Mouse (Mus musculus) cerebellum, adult 8-10 months (tissue): ENCODE data around the gene Rnaset2b.
"Not testable (repeated sequence)": the region's sequence is repeated elsewhere in the genome, so short reads cannot be mapped to it uniquely, and the experiment has no call there.

Experiments
- DNase-seq: peaks from one replicate; pipeline ENCODE4 v3.0.0; 2022

The Rnaset2b gene

GRCm38 (mm10) chr17:6970334-6970733 is at the start of gene Rnaset2b:
Rnaset2b (plus strand) TSS chr17:6970634.
- DNase-seq, result not testable (repeated sequence)

GRCm38 (mm10) chr17:6931625-6932024 is 38.8 kb upstream of the Rnaset2b start:
- DNase-seq, result not testable (repeated sequence)

DNA sequence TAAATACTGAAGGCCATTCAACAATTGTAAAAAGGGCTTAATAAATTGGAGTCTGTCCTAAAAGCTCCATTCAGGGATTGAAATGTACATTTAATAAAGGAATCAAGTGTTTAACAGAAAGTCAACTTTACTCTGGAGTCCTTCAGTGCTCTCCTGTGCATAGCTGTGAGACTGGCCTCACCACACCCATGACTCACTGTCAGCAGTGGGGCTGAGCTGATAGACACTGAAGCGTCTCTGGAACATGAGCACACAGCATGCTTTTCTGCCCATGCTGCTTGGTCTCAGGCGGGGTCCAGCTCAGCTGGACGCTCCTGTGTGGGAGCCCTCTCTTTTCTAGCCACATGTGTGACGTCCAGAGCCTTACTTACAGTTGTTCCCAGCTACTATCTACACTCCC is 27.9 kb upstream of the Rnaset2b start:
- DNase-seq, result not testable (repeated sequence)

DNA sequence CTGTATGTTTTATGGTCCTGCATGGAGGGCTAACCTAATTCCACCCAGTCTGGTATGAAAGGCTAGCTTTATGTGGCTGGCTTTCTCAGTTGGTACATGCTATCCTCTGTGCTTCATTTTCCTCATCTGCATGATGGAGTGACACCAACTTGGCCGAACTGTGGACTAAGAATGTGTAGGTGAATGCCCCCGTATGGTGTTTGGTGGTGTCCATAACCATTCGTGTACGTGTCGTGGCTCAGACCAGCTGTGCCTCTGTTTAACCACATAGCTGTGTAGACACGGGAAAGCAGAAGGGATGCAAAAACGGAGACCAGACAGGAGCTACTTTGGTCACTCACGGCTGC is 22.8 kb upstream of the Rnaset2b start:
- DNase-seq, result not testable (repeated sequence)

- peak; percentile 54 for DNase-seq
Observed at GRCm38 (mm10) chr17:6947984-6948768, 22.3 kb upstream of the Rnaset2b start, which contains the start of gene Rsph3b. Rsph3b (minus strand) TSS chr17:6948682.

DNA sequence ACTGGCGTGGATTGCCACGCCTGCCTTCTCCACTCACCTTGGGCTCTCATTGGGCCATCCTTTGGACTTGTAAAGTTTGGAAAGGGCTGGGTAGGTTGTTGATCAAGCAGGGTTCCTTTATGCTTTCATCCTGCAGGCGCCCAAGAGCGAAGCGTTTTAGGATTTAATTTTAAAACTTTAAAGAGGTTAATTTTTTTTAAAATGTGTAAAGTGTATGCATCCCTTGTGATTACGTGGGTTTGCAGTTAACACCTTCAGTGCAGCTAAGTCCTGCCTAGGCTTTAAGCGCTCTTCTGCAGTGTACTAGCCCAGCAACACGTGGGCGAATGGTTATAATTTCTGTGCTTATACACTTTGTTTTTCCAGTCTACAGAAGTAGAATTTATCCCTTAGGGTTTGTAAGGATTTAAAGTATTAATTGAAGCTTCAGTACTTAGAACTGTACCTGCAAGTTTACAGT is 21.6 kb upstream of the Rnaset2b start:
- not testable (repeated sequence) for DNase-seq

GRCm38 (mm10) chr17:6958881-6959280 is 11.6 kb upstream of the Rnaset2b start:
- DNase-seq, result not testable (repeated sequence)

DNA sequence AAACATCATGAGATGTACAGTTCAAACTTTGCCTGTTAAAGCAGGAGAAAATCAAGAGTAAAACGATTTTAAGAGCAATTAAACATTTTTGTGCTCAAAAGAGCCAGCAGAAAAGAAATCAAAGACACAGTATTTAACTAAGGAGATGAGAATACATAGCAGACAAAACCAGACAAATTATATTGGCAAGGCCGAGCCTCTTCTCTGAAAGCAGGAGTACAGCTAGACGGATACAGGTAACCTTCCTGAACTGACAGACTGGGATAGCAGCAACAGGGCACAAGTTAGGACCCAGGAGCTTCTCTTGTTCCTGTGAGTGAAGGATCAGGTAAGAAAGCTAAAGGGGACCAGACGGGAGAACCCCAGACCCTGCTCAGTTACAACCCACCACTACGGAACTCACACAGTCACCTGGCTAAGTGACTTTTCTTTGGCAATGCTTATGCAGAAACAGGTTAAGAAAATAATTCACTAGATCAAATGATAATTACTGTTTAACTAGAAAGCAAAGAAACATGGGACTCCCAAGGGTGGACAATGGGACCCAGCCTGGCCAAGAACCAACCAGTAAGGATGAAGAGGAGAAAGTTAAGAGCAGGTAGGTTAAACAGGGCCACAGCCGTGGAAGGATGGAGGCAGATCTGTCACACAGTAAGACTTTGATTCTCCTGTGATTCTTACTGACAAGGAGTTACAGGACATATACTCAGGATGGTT is 10.7 kb upstream of the Rnaset2b start:
- DNase-seq, result not testable (repeated sequence)

- not testable (repeated sequence) for DNase-seq
Observed at GRCm38 (mm10) chr17:6960349-6960748, 10.1 kb upstream of the Rnaset2b start.

DNA sequence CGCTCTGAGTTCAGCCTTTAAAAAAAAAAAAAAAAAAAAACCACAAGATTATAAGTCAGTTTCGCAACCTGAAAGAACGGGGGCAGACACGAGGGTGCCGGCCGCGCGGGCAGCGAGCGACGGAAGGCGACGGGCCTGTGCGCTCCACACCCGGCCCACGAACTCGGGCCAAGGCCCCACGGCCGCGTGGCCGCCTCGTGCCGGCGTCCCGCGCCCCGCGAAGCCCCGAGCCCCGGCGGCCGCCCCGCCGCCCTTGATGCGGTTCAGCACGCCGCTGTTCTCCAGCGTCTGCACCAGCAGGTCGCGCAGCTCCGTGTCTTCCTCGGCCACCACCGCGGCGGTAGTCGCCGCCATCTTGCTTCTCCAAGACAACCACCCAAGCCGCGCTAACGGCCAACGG is 9.7 kb upstream of the Rnaset2b start, which contains the start of gene Tagap1:
Gene Tagap1 (minus strand): TSS at position 381 of the 400 bp plus-strand sequence.
- peak; percentile 53 for DNase-seq

- DNase-seq, result peak; percentile 59
Observed at GRCm38 (mm10) chr17:6961181-6962000, 9.0 kb upstream of the Rnaset2b start.

GRCm38 (mm10) chr17:6962339-6962738 is 8.1 kb upstream of the Rnaset2b start:
- not testable (repeated sequence) for DNase-seq

- DNase-seq, result not testable (repeated sequence)
Observed at GRCm38 (mm10) chr17:6962936-6963335, 7.5 kb upstream of the Rnaset2b start.

DNA sequence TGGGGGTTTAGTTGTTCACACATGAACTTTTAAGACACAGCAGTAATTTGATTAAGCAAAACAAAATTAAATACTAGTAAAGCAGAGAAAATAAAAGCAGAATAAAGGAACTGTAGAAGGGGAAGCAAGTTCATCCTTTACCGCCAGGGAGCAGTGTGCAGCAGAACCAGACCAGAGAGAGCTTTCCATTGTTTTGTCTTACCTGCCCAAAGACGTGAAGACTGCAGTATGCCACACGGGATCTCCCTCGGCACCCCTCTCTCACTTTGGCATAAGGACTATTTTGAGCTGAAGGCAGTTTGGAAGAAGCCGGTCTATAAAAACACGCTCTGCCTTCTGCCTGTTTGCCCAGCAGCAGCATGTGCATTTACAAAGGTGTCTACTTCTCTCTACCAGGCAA is 5.1 kb upstream of the Rnaset2b start:
- DNase-seq, result not testable (repeated sequence)

- not testable (repeated sequence) for DNase-seq
Observed at GRCm38 (mm10) chr17:6967673-6968072, 2.8 kb upstream of the Rnaset2b start.

GRCm38 (mm10) chr17:6971238-6971637 is 804 bp downstream of the Rnaset2b start:
- DNase-seq, result not testable (repeated sequence)

GRCm38 (mm10) chr17:6972836-6973396 is 2.5 kb downstream of the Rnaset2b start:
- not testable (repeated sequence) for DNase-seq

GRCm38 (mm10) chr17:6974985-6975384 is 4.6 kb downstream of the Rnaset2b start:
- not testable (repeated sequence) for DNase-seq

DNA sequence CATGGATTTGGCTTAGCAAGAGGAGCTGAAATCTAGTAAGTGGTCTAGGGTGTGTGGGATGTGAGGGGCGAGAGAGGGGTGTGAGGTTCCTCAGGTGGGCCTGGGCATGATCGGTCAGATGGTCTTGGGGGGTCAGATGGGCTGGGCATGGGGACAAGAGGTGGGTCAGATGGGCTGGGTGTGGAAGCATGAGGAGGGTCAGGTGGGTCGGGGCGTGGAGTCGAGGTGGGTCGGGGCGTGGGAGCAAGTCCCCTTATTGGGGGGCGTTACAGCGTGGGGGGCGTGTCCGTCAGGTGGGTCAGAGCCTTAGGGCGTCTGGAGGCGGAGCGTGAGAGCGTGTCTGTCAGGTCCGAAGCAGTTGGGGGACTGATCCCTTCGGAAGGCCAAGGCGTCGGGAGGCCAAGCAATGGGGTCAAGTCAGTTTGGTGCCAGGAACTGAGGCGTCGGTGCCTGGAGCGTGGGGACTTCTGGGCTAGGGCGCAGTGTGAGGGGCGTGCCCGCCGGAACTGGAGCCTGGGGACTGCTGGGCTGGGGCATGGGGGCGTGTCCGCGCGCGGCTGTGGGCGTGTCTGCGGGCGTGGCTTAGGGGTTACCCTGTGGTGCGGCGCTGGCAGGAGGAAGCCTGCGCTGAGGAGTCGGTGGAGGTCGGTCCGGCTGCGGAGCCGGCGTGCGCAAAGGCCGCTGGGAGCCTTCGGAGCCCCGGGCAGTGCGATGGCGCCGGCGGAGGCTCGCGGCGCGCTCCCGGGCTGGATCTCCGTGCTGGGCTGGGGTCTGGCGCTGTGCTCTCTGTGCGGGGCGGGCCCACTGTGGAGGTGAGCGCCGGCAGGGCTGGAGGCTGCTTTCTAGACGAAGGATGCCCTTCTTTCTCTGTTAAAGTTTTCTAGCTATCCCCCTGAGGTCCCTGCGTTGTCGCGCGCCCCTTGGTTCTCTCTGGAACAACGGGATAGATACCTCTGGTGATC is 8.1 kb downstream of the Rnaset2b start, which contains the start of gene Gm49721:
Gene Gm49721 (plus strand): TSS at position 618 of the 962 bp plus-strand sequence.
- DNase-seq, result peak; percentile 45

DNA sequence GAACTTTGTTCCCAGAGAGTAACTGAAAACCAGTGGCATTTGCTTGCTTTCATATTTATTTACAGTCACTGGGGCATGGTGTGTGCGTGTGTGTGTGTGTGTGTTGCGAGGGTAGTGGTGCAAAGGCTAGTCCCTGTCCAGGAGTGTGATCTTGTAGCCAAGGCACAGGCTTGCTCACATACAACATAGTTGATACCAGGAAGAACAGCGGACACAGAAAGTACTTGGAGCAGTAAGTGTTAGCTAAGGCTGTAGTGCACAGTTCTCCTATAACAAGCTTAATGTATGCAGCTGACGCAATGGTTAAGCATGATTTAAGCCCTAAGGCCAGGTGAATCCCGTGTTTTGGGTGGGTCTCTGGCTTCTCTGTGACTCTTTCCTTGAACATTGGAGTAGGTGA is 8.9 kb downstream of the Rnaset2b start:
- not testable (repeated sequence) for DNase-seq

GRCm38 (mm10) chr17:6980144-6980543 is 9.7 kb downstream of the Rnaset2b start:
- not testable (repeated sequence) for DNase-seq
